Mouse (Mus musculus) intestine, embryonic 15.5 days (tissue): ENCODE results near the gene Erich3. TPM values are rescaled to one million over a fixed set of nuclear protein-coding genes. Genes with fewer than 3 reads are reported as not detected.

Source experiments
- ATAC-seq: fragments of 200-750 bp; cut with Nextera tagmentation; 2 replicates; pipeline ENCODE4 v1.8.0; 2017; ENCODE audit warnings: moderate TSS enrichment, moderate library complexity
- H3K27ac ChIP-seq: fragments of 300-500 bp; sonication (generic); 2 replicates; pipeline ENCODE4 v1.5.1; 2015; ENCODE audit warnings: mild to moderate bottlenecking, inconsistent platforms
- H3K27me3 ChIP-seq: fragments of 300-500 bp; sonication (generic); replicated peaks from 2 replicates; pipeline ENCODE4 v1.6.1; 2015; ENCODE audit warnings: inconsistent platforms
- H3K36me3 ChIP-seq: fragments of 300-500 bp; sonication (generic); 2 replicates; pipeline ENCODE4 v1.6.1; 2015; ENCODE audit warnings: inconsistent platforms
- H3K4me1 ChIP-seq: fragments of 300-500 bp; sonication (generic); replicated peaks from 2 replicates; pipeline ENCODE4 v1.6.1; 2015; ENCODE audit warnings: inconsistent platforms
- H3K4me2 ChIP-seq: fragments of 300-500 bp; sonication (generic); replicated peaks from 2 replicates; pipeline ENCODE4 v1.6.1; 2015; ENCODE audit warnings: mild to moderate bottlenecking, inconsistent platforms
- H3K4me3 ChIP-seq: fragments of 300-500 bp; sonication (generic); replicated peaks from 2 replicates; pipeline ENCODE4 v1.5.1; 2015; ENCODE audit warnings: inconsistent platforms
- H3K9ac ChIP-seq: fragments of 300-500 bp; sonication (generic); 2 replicates; pipeline ENCODE4 v1.6.1; 2015; ENCODE audit warnings: inconsistent platforms
- H3K9me3 ChIP-seq: fragments of 300-500 bp; sonication (generic); 2 replicates; pipeline ENCODE4 v1.6.1; 2016; ENCODE audit warnings: inconsistent platforms
- WGBS: fragments of 180-500 bp; shearing (Covaris S2); methylation state at CpG from one replicate; pipeline ENCODE4 v1.1.7; 2015; 5-methylcytosine and 5-hydroxymethylcytosine counted together
- polyA plus RNA-seq: library from polyadenylated mRNA; unstranded; fragments of >200 nt; fragmentation: Nextera tagmentation; extraction: Ambion mirVana; gene quantifications from 2 replicates; pipeline ENCODE4 v1.2.1, GENCODE M21; 2015

The Erich3 gene
- polyA plus RNA-seq, 1 experiment from 2014 or later, result 0.20 TPM

GRCm38 (mm10) chr3:154787611-154788010 is 124.0 kb downstream of the Erich3 start:
- no peak overlapping the region for H3K4me3 ChIP-seq
- WGBS, result 76% methylated on average over 3 of the region's 3 CpGs
- ATAC-seq, result no peak
- no peaks in the 10 kb centered on the region for H3K36me3 ChIP-seq
- H3K27me3 ChIP-seq, result no peaks in the 10 kb centered on the region
- no peak overlapping the region for H3K4me2 ChIP-seq
- H3K27ac ChIP-seq, result no peak overlapping the region
- no peaks in the 10 kb centered on the region for H3K9me3 ChIP-seq
- no peaks in the 10 kb centered on the region for H3K4me1 ChIP-seq
- H3K9ac ChIP-seq, result no peak overlapping the region

GRCm38 (mm10) chr3:154793571-154793970 is 129.9 kb downstream of the Erich3 start:
- no peak overlapping the region for H3K4me3 ChIP-seq
- ATAC-seq, result no peak
- no peak overlapping the region for H3K27ac ChIP-seq
- no peaks in the 10 kb centered on the region for H3K36me3 ChIP-seq
- H3K4me1 ChIP-seq, result no peaks in the 10 kb centered on the region
- H3K27me3 ChIP-seq, result no peaks in the 10 kb centered on the region
- H3K4me2 ChIP-seq, result no peak overlapping the region
- H3K9me3 ChIP-seq, result no peaks in the 10 kb centered on the region
- no peak overlapping the region for H3K9ac ChIP-seq
- WGBS, result 87% methylated on average over 4 of the region's 4 CpGs

- H3K27me3 ChIP-seq, result no peaks in the 10 kb centered on the region
- no peak overlapping the region for H3K4me3 ChIP-seq
- no peak for ATAC-seq
- H3K4me2 ChIP-seq, result no peak overlapping the region
- no peaks in the 10 kb centered on the region for H3K36me3 ChIP-seq
- H3K27ac ChIP-seq, result no peak overlapping the region
- WGBS, result 73% methylated on average over 4 of the region's 4 CpGs
- no peaks in the 10 kb centered on the region for H3K9me3 ChIP-seq
- H3K4me1 ChIP-seq, result no peaks in the 10 kb centered on the region
- no peak overlapping the region for H3K9ac ChIP-seq
These were observed 135.1 kb downstream of the Erich3 start for GRCm38 (mm10) chr3:154798806-154799205.

GRCm38 (mm10) chr3:154800454-154800853 is 136.8 kb downstream of the Erich3 start:
- WGBS, result 60% methylated on average over 8 of the region's 8 CpGs
- Histone ChIP-seq H3K4me3 (no peak overlapping the region), H3K4me1 (no peaks in the 10 kb centered on the region), H3K36me3 (no peaks in the 10 kb centered on the region), H3K4me2 (no peak overlapping the region), H3K9ac (no peak overlapping the region), H3K27ac (no peak overlapping the region), H3K9me3 (no peaks in the 10 kb centered on the region), H3K27me3 (no peaks in the 10 kb centered on the region)
- no peak for ATAC-seq

- H3K4me3 ChIP-seq, result no peak overlapping the region
- 55% methylated on average over 8 of the region's 8 CpGs for WGBS
- no peak overlapping the region for H3K27ac ChIP-seq
- H3K36me3 ChIP-seq, result no peaks in the 10 kb centered on the region
- no peak for ATAC-seq
- H3K4me2 ChIP-seq, result no peak overlapping the region
- no peaks in the 10 kb centered on the region for H3K9me3 ChIP-seq
- no peaks in the 10 kb centered on the region for H3K4me1 ChIP-seq
- no peaks in the 10 kb centered on the region for H3K27me3 ChIP-seq
- H3K9ac ChIP-seq, result no peak overlapping the region
These were observed 137.3 kb downstream of the Erich3 start for GRCm38 (mm10) chr3:154800888-154801429.

GRCm38 (mm10) chr3:154806626-154807025 is 143.0 kb downstream of the Erich3 start:
- 36% methylated on average over 7 of the region's 7 CpGs for whole genome bisulfite sequencing
- no peaks in the 10 kb centered on the region for H3K9me3 ChIP-seq
- no peak for ATAC-seq
- H3K4me3 ChIP-seq, result no peak overlapping the region
- no peak overlapping the region for H3K9ac ChIP-seq
- H3K27me3 ChIP-seq, result no peaks in the 10 kb centered on the region
- H3K4me1 ChIP-seq, result no peaks in the 10 kb centered on the region
- no peak overlapping the region for H3K27ac ChIP-seq
- no peak overlapping the region for H3K4me2 ChIP-seq
- H3K36me3 ChIP-seq, result no peaks in the 10 kb centered on the region

- WGBS, result 34% methylated on average over 7 of the region's 7 CpGs
- Histone ChIP-seq H3K9me3 (no peaks in the 10 kb centered on the region), H3K4me1 (no peaks in the 10 kb centered on the region), H3K4me3 (no peak overlapping the region), H3K4me2 (no peak overlapping the region), H3K9ac (no peak overlapping the region), H3K36me3 (no peaks in the 10 kb centered on the region), H3K27me3 (no peaks in the 10 kb centered on the region), H3K27ac (no peak overlapping the region)
- ATAC-seq, result peak; percentile 91
These were observed 146.7 kb downstream of the Erich3 start for GRCm38 (mm10) chr3:154810273-154810870.

- ATAC-seq, result no peak
- no peaks in the 10 kb centered on the region for H3K27me3 ChIP-seq
- no peaks in the 10 kb centered on the region for H3K4me1 ChIP-seq
- no peak overlapping the region for H3K4me2 ChIP-seq
- H3K4me3 ChIP-seq, result no peak overlapping the region
- WGBS, result 41% methylated on average over 9 of the region's 9 CpGs
- H3K36me3 ChIP-seq, result no peaks in the 10 kb centered on the region
- H3K27ac ChIP-seq, result no peak overlapping the region
- no peaks in the 10 kb centered on the region for H3K9me3 ChIP-seq
- no peak overlapping the region for H3K9ac ChIP-seq
These were observed 147.6 kb downstream of the Erich3 start for GRCm38 (mm10) chr3:154811281-154811680.

- 47% methylated on average over 9 of the region's 9 CpGs for WGBS
- Histone ChIP-seq H3K4me3 (no peak overlapping the region), H3K27ac (no peak overlapping the region), H3K36me3 (no peaks in the 10 kb centered on the region), H3K9ac (no peak overlapping the region), H3K4me2 (no peak overlapping the region), H3K4me1 (no peaks in the 10 kb centered on the region), H3K9me3 (no peaks in the 10 kb centered on the region), H3K27me3 (no peaks in the 10 kb centered on the region)
- ATAC-seq, result no peak
These were observed 148.2 kb downstream of the Erich3 start for GRCm38 (mm10) chr3:154811833-154812232.

- ATAC-seq, result no peak
- WGBS, result 29% methylated on average over 1 of the region's 1 CpGs
These were observed 149.2 kb downstream of the Erich3 start for GRCm38 (mm10) chr3:154812893-154813292.

GRCm38 (mm10) chr3:154815606-154816005 is 151.9 kb downstream of the Erich3 start:
- WGBS, result 54% methylated on average over 2 of the region's 2 CpGs
- no peak for ATAC-seq

More at GRCm38 (mm10) chr3:154812893-154813292, 149.2 kb downstream of the Erich3 start:
- Histone ChIP-seq H3K27ac (no peak overlapping the region), H3K4me3 (no peak overlapping the region), H3K9ac (no peak overlapping the region), H3K4me1 (no peaks in the 10 kb centered on the region), H3K27me3 (no peaks in the 10 kb centered on the region), H3K36me3 (no peaks in the 10 kb centered on the region), H3K4me2 (no peak overlapping the region), H3K9me3 (no peaks in the 10 kb centered on the region)

GRCm38 (mm10) chr3:154816231-154816630 is 152.6 kb downstream of the Erich3 start:
- H3K27ac ChIP-seq, result no peak overlapping the region
- H3K27me3 ChIP-seq, result no peaks in the 10 kb centered on the region
- WGBS, result 66% methylated on average over 3 of the region's 3 CpGs
- H3K9me3 ChIP-seq, result no peaks in the 10 kb centered on the region
- H3K9ac ChIP-seq, result no peak overlapping the region
- ATAC-seq, result no peak
- H3K4me3 ChIP-seq, result no peak overlapping the region
- no peak overlapping the region for H3K4me2 ChIP-seq
- no peaks in the 10 kb centered on the region for H3K36me3 ChIP-seq
- no peaks in the 10 kb centered on the region for H3K4me1 ChIP-seq

More at GRCm38 (mm10) chr3:154815606-154816005, 151.9 kb downstream of the Erich3 start:
- no peaks in the 10 kb centered on the region for H3K36me3 ChIP-seq
- H3K9ac ChIP-seq, result no peak overlapping the region
- no peak overlapping the region for H3K4me2 ChIP-seq
- H3K27ac ChIP-seq, result no peak overlapping the region
- no peaks in the 10 kb centered on the region for H3K4me1 ChIP-seq
- H3K27me3 ChIP-seq, result no peaks in the 10 kb centered on the region
- no peak overlapping the region for H3K4me3 ChIP-seq
- no peaks in the 10 kb centered on the region for H3K9me3 ChIP-seq
